Mouse (Mus musculus) limb, embryonic 10.5 days (tissue): ENCODE data around the gene Coro1b. TPM values are rescaled to one million over a fixed set of nuclear protein-coding genes. Genes with fewer than 3 reads are reported as not detected.

Experiments
- DNase-seq: peaks from one replicate; pipeline ENCODE4 v3.0.0-alpha.2; 2017; ENCODE audit warnings: low spot score
- H3K27ac ChIP-seq: fragments of 300-500 bp; sonication (generic); 2 replicates; pipeline ENCODE4 v1.5.1; 2016; ENCODE audit warnings: mild to moderate bottlenecking
- H3K27me3 ChIP-seq: fragments of 300-500 bp; sonication (generic); 2 replicates; pipeline ENCODE4 v1.6.1; 2016; ENCODE audit warnings: low read depth, mild to moderate bottlenecking; ENCODE audit not compliant: poor library complexity, severe bottlenecking
- H3K36me3 ChIP-seq: fragments of 300-500 bp; sonication (generic); 2 replicates; pipeline ENCODE4 v1.6.1; 2016; ENCODE audit warnings: mild to moderate bottlenecking, moderate library complexity
- H3K4me1 ChIP-seq: fragments of 300-500 bp; sonication (generic); 2 replicates; pipeline ENCODE4 v1.6.1; 2016
- H3K4me3 ChIP-seq: fragments of 300-500 bp; sonication (generic); 2 replicates; pipeline ENCODE4 v1.5.1; 2016; ENCODE audit warnings: mild to moderate bottlenecking, moderate library complexity
- H3K9me3 ChIP-seq: fragments of 300-500 bp; sonication (generic); replicated peaks from 2 replicates; pipeline ENCODE4 v1.6.1; 2016; ENCODE audit warnings: mild to moderate bottlenecking
- WGBS: fragments of 180-500 bp; shearing (Covaris S2); methylation state at CpG from one replicate; pipeline ENCODE4 v1.1.7; 2016; 5-methylcytosine and 5-hydroxymethylcytosine counted together
- polyA plus RNA-seq: library from polyadenylated mRNA; unstranded; fragments of >200 nt; fragmentation: Nextera tagmentation; extraction: Ambion mirVana; gene quantifications from 2 replicates; pipeline ENCODE4 v1.2.1, GENCODE M21; 2016

The Coro1b gene
- polyA plus RNA-seq, result 129 and 148 TPM in 2 replicates

DNA sequence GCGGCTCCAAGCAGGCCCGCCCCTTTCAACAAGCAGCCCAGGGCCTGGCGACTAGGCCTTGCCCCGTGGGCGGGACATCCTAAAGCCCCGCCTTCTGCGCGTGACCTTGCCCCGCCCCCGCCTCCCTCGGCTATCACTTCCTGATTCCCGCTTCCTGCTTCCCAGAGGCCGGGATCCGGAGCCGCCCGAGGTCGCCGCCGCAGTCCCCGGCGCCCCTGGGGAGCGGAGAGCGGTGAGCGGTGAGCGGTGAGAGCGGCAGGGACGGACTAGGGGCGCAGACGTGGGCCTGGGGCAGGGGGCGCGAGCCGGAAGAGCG, at the start of gene Coro1b:
TSS of gene Coro1b (plus strand) at position 129 of the 316 bp plus-strand sequence.
- WGBS, result under 1% methylated on average over 24 of the region's 33 CpGs
- Histone ChIP-seq H3K27me3 (no peaks in the 10 kb centered on the region), H3K4me1 (peaks cover 49% of the 10 kb centered on the region), H3K27ac (peak within 1 kb of the TSS; percentile 90), H3K4me3 (peak within 1 kb of the TSS; percentile 90), H3K36me3 (peaks cover 39% of the 10 kb centered on the region), H3K9me3 (no peaks in the 10 kb centered on the region)
- DNase-seq, result peak; percentile 97

DNA sequence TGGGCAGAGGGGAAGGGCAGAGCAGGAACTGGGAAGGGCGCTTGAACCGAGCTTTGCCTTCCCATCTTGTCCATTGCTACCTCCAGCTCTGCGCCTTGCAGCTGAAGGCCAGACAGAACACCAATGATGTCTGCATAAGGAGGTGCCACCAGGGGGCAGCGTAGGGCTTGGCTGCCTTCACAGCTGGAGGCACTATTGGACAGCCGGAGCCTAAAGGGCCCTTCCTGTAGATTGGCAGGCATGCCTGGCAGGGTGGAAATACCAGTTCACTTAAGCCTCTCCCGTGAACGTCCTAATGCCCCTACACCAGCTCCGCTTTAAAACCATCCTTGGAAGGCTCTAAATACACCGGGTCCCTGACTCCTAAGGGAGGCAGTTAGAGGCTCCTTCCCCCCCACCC, 49.4 kb upstream of the Coro1b start:
- no peaks in the 10 kb centered on the region for H3K36me3 ChIP-seq
- 14% methylated on average over 9 of the region's 9 CpGs for WGBS
- H3K4me3 ChIP-seq, result peak overlapping the region; percentile 63; the same call in 1 of the 2 replicates
- DNase-seq, result peak; percentile 90
- peaks cover 48% of the 10 kb centered on the region for H3K27me3 ChIP-seq
- no peaks in the 10 kb centered on the region for H3K9me3 ChIP-seq
- H3K27ac ChIP-seq, result no peak overlapping the region
- H3K4me1 ChIP-seq, result peaks cover 54% of the 10 kb centered on the region

DNA sequence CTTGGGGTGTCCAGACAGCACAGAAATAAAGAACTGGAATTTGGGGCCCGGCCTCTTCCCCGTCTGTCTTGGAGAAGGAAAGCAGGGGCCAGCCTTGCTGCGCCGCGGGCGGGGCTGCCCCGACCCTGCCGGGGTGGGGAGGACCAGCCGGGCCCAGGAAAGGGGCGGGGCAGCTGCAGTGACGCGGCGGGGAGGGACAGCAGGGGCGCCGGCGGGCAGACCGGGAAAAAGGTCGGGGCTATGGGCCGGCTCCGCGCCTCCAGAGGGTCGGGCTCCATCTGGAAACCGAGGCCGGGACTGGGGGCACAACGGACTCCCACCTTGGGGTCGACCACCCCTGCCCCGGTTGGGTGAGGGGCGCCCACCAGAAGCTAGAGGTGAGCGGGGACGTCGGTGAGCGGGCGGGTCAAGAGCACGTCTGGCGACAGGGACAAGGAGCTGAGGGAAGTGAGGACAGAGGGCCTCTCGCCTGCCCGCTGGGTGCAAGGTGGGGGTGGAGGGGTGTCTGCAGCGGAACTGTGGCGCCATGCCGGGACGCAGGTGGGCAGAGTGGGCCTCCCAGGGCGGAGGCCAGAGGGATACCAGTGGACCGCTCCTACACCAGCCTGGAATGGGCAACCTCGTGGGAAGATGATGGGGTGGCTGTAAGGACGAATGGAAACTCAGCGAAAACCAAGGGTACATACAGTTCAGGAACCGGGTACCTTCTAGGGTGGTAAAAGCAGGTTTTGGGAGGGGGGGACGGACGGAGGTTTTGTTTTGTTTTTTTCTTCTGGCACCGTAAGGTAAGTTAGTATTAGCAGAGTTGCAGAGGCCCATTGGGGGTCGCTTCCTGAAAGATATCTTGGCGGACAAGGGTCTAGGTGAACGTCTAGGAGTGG, 48.3 kb upstream of the Coro1b start, which contains the start of gene Pitpnm1:
TSS of gene Pitpnm1 (plus strand) at position 162 of the 881 bp plus-strand sequence.
- 1% methylated on average over 53 of the region's 53 CpGs for WGBS
- Histone ChIP-seq H3K27me3 (peaks cover 48% of the 10 kb centered on the region), H3K4me3 (peak within 1 kb of the TSS; percentile 63), H3K4me1 (peaks cover 62% of the 10 kb centered on the region), H3K27ac (peak within 1 kb of the TSS; percentile 66), H3K9me3 (no peaks in the 10 kb centered on the region), H3K36me3 (no peaks in the 10 kb centered on the region)
- DNase-seq, result peak; percentile 73

DNA sequence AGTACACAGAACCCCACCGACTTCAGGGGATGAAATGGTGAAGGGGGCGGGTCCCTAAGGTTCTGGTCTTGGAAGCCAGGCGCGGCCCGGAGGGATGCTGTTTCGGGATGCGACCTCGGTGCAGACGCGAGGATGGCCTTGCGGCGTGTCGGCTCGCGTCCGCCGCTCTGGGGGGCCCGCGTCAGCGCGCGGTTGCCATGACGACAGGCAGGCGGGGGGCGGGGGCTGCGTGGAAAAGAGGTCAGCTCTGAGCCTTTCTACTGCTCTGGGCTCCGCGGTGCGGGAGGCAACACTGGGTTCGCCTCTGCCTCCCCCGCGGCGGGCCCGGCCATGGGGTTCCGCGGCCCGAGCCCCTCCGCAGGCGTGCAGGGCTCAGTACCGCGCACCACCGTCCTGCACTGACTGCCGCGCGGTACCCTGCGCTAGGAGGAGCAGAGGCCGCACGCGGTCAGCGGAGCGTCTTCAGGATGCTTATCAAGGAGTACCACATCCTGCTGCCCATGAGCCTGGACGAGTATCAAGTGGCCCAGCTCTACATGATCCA, 47.6 kb upstream of the Coro1b start:
- Histone ChIP-seq H3K4me1 (peaks cover 62% of the 10 kb centered on the region), H3K36me3 (no peaks in the 10 kb centered on the region), H3K27me3 (peaks cover 48% of the 10 kb centered on the region), H3K4me3 (peak overlapping the region; percentile 63), H3K27ac (peak overlapping the region; percentile 62; the same call in 1 of the 2 replicates), H3K9me3 (no peaks in the 10 kb centered on the region)
- peak; percentile 72 for DNase-seq
- WGBS, result under 1% methylated on average over 52 of the region's 52 CpGs

DNA sequence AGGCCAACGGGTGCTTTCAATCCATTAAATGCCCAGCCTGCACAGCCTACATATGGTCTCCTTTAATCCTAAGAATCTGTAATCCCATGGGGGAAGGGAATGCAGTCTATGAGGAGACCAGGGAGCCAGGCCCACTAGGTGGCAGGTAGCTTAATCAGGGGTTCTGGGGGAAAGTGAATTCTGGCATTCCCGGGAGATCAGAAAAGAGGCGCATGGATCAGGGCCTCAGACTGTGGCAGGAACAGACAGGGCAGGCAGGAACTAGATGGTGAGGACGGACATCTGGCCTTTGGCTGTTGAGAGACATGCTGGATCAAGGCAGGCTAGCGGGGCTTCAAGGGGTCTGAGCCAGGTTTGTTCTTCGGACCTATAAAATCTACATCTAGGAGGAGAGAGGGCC, 47.0 kb upstream of the Coro1b start:
- Histone ChIP-seq H3K4me3 (peak overlapping the region; percentile 63), H3K27ac (no peak overlapping the region)

DNA sequence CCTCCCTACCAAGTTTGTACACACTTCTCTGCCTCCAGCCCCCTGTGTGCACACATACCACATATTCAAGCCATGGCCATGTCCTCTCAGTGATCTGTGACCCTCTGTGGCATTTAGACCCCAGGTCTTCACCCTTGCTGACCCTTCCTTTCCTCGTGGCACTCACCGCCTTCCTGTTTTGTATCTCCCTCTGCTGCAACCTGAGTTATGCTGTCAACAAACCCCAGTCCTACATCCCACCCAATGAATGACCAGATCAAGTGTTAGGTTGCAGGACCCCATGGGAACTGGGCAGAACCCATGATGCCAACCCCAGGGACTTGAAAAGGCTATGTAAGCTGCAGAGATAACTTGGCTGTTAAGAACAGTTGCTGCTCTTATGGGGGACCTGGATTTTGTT, 46.4 kb upstream of the Coro1b start:
- peaks cover 48% of the 10 kb centered on the region for H3K27me3 ChIP-seq
- no peak overlapping the region for H3K4me3 ChIP-seq
- DNase-seq, result no peak
- no peaks in the 10 kb centered on the region for H3K36me3 ChIP-seq
- H3K4me1 ChIP-seq, result peaks cover 53% of the 10 kb centered on the region
- WGBS, result 80% methylated on average over 2 of the region's 2 CpGs
- H3K9me3 ChIP-seq, result no peaks in the 10 kb centered on the region
- no peak overlapping the region for H3K27ac ChIP-seq

More for the DNA sequence above, 47.0 kb upstream of the Coro1b start:
- H3K9me3 ChIP-seq, result no peaks in the 10 kb centered on the region
- H3K27me3 ChIP-seq, result peaks cover 48% of the 10 kb centered on the region
- H3K4me1 ChIP-seq, result peaks cover 56% of the 10 kb centered on the region
- H3K36me3 ChIP-seq, result no peaks in the 10 kb centered on the region
- DNase-seq, result no peak
- 61% methylated on average over 6 of the region's 6 CpGs for WGBS

DNA sequence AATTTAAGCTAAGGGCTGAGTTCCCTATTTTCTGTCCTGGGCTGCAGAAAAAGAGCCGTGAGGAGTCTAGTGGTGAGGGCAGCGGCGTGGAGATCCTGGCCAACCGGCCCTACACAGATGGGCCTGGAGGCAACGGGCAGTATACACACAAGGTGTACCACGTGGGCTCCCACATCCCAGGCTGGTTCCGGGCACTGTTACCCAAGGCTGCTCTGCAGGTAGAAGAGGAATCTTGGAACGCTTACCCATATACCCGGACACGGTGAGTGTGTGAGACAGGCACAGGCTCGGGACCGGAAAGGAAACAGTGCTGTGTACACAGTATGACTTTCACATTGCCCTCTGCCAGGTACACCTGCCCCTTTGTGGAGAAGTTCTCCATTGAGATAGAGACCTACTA, 45.8 kb upstream of the Coro1b start:
- H3K36me3 ChIP-seq, result no peaks in the 10 kb centered on the region
- no peak for DNase-seq
- no peak overlapping the region for H3K4me3 ChIP-seq
- peaks cover 48% of the 10 kb centered on the region for H3K27me3 ChIP-seq
- H3K27ac ChIP-seq, result no peak overlapping the region
- whole genome bisulfite sequencing, result 96% methylated on average over 12 of the region's 12 CpGs
- peaks cover 48% of the 10 kb centered on the region for H3K4me1 ChIP-seq
- H3K9me3 ChIP-seq, result no peaks in the 10 kb centered on the region

DNA sequence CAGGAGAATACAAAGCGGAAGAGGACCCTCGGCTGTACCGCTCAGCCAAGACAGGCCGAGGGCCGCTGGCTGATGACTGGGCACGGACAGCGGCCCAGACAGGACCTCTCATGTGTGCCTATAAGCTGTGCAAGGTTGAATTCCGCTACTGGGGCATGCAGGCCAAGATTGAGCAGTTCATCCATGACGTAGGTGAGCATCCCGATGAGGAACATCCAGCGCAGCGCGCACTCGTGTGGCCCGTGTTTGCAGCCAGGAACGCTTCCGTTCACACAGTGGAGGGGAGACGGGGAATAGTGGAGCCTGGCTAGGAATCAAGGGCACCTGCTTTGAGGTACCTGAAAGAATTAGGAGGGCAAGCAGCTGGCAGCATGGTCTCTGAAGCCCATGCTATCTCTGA, 45.1 kb upstream of the Coro1b start:
- Histone ChIP-seq H3K9me3 (no peaks in the 10 kb centered on the region), H3K27me3 (peaks cover 48% of the 10 kb centered on the region), H3K4me1 (peaks cover 42% of the 10 kb centered on the region), H3K36me3 (no peaks in the 10 kb centered on the region), H3K27ac (no peak overlapping the region), H3K4me3 (no peak overlapping the region)
- 94% methylated on average over 18 of the region's 18 CpGs for WGBS
- DNase-seq, result no peak

DNA sequence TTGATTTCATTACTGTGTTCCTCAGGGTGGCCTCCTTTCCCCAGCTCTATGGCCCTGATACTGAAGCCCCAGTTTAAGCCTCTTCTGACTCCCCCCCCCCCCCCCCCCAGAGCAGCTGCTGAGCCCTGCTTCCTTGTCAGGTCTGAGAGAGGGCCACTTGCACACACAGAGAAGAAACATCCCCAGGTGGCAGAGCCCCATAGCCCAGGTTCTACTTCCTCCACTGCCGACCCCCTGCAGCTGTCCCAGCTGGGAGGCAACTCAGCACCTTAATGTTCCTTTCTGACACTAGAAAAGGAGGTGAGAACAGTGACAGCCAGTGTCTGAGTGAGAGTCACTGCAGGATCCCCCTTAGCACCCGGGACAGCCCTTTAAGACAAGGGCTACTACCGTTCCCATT, 44.6 kb upstream of the Coro1b start:
- Histone ChIP-seq H3K4me3 (no peak overlapping the region), H3K36me3 (no peaks in the 10 kb centered on the region), H3K4me1 (peaks cover 37% of the 10 kb centered on the region), H3K27ac (no peak overlapping the region), H3K27me3 (peaks cover 48% of the 10 kb centered on the region), H3K9me3 (no peaks in the 10 kb centered on the region)
- no peak for DNase-seq
- WGBS, result 65% methylated on average over 3 of the region's 3 CpGs

DNA sequence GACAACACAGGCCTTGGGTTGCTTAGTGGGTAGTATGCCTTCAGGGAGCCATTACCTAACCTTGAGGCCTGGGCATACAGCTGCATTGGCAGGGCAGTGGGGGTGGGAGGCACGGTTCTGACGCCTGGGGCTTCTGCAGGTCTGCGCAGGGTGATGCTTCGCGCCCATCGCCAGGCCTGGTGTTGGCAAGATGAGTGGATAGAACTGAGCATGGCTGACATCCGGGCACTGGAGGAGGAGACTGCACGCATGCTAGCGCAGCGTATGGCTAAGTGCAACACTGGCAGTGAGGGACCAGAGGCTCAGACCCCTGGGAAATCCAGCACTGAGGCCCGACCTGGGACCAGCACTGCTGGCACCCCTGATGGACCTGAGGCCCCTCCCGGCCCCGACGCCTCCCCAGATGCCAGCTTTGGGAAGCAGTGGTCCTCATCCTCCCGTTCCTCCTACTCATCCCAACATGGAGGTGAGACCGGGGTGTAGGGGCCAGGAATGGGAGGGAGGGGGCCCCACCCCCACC, 43.7 kb upstream of the Coro1b start:
- Histone ChIP-seq H3K36me3 (0 out of 2 replicates have a peak, but pooled peaks cover 2% of the 10 kb centered on the region), H3K4me3 (no peak overlapping the region), H3K9me3 (no peaks in the 10 kb centered on the region), H3K27ac (no peak overlapping the region), H3K27me3 (peaks cover 38% of the 10 kb centered on the region), H3K4me1 (peaks cover 28% of the 10 kb centered on the region)
- WGBS, result 89% methylated on average over 16 of the region's 16 CpGs
- DNase-seq, result no peak

DNA sequence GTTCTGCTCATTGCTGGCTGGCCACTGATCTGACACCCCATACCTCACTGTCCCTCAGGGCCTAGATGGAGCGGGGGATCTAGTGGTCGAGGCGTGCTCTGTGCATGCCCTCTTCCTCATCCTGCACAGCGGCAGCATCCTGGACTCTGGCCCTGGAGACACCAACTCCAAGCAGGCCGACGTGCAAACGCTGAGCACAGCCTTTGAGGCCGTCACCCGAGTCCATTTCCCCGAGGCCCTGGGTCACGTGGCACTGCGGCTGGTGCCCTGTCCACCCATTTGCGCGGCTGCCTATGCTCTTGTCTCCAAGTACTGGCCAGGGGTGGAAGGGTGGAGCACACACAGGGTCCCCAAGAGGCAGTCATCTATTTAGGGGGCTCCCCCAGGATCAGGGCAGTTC, 41.8 kb upstream of the Coro1b start:
- WGBS, result 93% methylated on average over 14 of the region's 14 CpGs
- Histone ChIP-seq H3K27ac (no peak overlapping the region), H3K9me3 (no peaks in the 10 kb centered on the region)

DNA sequence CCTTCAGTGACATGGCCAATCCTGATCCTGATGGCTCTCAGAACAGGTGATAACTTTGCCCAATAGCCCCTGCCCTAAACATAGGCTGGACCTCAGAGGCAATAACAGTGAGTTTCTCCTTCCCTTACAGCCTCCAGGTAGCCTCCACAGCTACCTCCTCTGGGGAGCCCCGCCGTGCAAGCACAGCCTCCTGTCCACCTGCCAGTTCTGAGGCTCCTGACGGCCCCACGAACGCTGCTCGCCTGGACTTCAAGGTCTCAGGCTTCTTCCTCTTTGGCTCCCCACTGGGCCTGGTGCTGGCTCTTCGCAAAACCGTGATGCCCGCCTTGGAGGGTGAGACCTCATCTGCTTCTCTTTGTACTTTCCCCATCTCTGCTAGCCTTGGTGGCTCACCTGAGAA, 39.9 kb upstream of the Coro1b start:
- H3K36me3 ChIP-seq, result peaks cover 24% of the 10 kb centered on the region

More for the DNA sequence above, 41.8 kb upstream of the Coro1b start:
- peaks cover 9% of the 10 kb centered on the region for H3K4me1 ChIP-seq
- H3K27me3 ChIP-seq, result peaks cover 19% of the 10 kb centered on the region
- peaks cover 6% of the 10 kb centered on the region for H3K36me3 ChIP-seq
- H3K4me3 ChIP-seq, result no peak overlapping the region
- DNase-seq, result no peak

More for the DNA sequence above, 39.9 kb upstream of the Coro1b start:
- DNase-seq, result no peak
- Histone ChIP-seq H3K27me3 (peaks cover under 1% of the 10 kb centered on the region; the same call in 1 of the 2 replicates), H3K4me1 (peaks cover 14% of the 10 kb centered on the region), H3K27ac (no peak overlapping the region), H3K9me3 (no peaks in the 10 kb centered on the region), H3K4me3 (no peak overlapping the region)
- 88% methylated on average over 9 of the region's 9 CpGs for WGBS
